Mouse (Mus musculus) intestine, embryonic 16.5 days (tissue): Measurements from ENCODE around the gene Gm20388. TPM values are rescaled to one million over a fixed set of nuclear protein-coding genes. Genes with fewer than 3 reads are reported as not detected.
A peak's percentile ranks its signal among the peaks of the same experiment; 100 is the strongest.

Experiments used
- ATAC-seq: fragments of 200-750 bp; cut with Nextera tagmentation; 2 replicates; pipeline ENCODE4 v1.8.0; 2017; ENCODE audit warnings: moderate TSS enrichment, moderate library complexity
- H3K27ac ChIP-seq: fragments of 300-500 bp; sonication (generic); 2 replicates; pipeline ENCODE4 v1.5.1; 2014; ENCODE audit warnings: mild to moderate bottlenecking, low read length
- H3K27me3 ChIP-seq: fragments of 300-500 bp; sonication (generic); replicated peaks from 2 replicates; pipeline ENCODE4 v1.6.1; 2014; ENCODE audit warnings: low read length, control low read depth, mixed read lengths; ENCODE audit not compliant: control insufficient read depth, insufficient read depth
- H3K36me3 ChIP-seq: fragments of 300-500 bp; sonication (generic); 2 replicates; pipeline ENCODE4 v1.6.1; 2014; ENCODE audit warnings: low read length, control low read depth; ENCODE audit not compliant: control insufficient read depth, insufficient read depth
- H3K4me1 ChIP-seq: fragments of 300-500 bp; sonication (generic); 2 replicates; pipeline ENCODE4 v1.6.1; 2014; ENCODE audit warnings: low read length, control low read depth, mixed read lengths; ENCODE audit not compliant: control insufficient read depth, insufficient read depth
- H3K4me2 ChIP-seq: fragments of 300-500 bp; sonication (generic); 2 replicates; pipeline ENCODE4 v1.6.1; 2014; ENCODE audit warnings: low read depth, low read length, control low read depth
- H3K4me3 ChIP-seq: fragments of 300-500 bp; sonication (generic); 2 replicates; pipeline ENCODE4 v1.5.1; 2014; ENCODE audit warnings: mild to moderate bottlenecking, low read length
- H3K9ac ChIP-seq: fragments of 300-500 bp; sonication (generic); 2 replicates; pipeline ENCODE4 v1.6.1; 2014; ENCODE audit warnings: low read depth, low read length
- H3K9me3 ChIP-seq: fragments of 300-500 bp; sonication (generic); 2 replicates; pipeline ENCODE4 v1.6.1; 2016; ENCODE audit warnings: low read length, control low read depth; ENCODE audit not compliant: control insufficient read depth
- WGBS: fragments of 180-500 bp; shearing (Covaris S2); extraction: QIAGEN DNeasy Blood & Tissue Kit; methylation state at CpG from one replicate; pipeline ENCODE4 v1.1.7; 2014; 5-methylcytosine and 5-hydroxymethylcytosine counted together
- polyA plus RNA-seq: library from polyadenylated mRNA; unstranded; fragments of >200 nt; fragmentation: Nextera tagmentation; extraction: Ambion mirVana; gene quantifications from 2 replicates; pipeline ENCODE4 v1.2.1, GENCODE M21; 2015

Gene Gm20388
- polyA plus RNA-seq, 1 experiment from 2014 or later, result 5.8 TPM

- Histone ChIP-seq H3K36me3 (no peaks in the 10 kb centered on the region), H3K4me2 (peak overlapping the region; percentile 57), H3K9ac (peak overlapping the region; percentile 62; the same call in 1 of the 2 replicates), H3K27me3 (no peaks in the 10 kb centered on the region), H3K4me1 (peaks cover 27% of the 10 kb centered on the region), H3K27ac (peak overlapping the region; percentile 59), H3K9me3 (no peaks in the 10 kb centered on the region), H3K4me3 (no peak overlapping the region; the same call in 1 of the 2 replicates)
- ATAC-seq, result peak; percentile 31
- 5% methylated on average over 9 of the region's 9 CpGs for WGBS
Observed at GRCm38 (mm10) chr8:120336087-120336380, 425.4 kb downstream of the Gm20388 start.

- Histone ChIP-seq H3K9ac (no peak overlapping the region), H3K4me3 (no peak overlapping the region), H3K4me2 (no peak overlapping the region), H3K9me3 (no peaks in the 10 kb centered on the region), H3K27ac (no peak overlapping the region), H3K36me3 (no peaks in the 10 kb centered on the region), H3K4me1 (peaks cover 23% of the 10 kb centered on the region), H3K27me3 (no peaks in the 10 kb centered on the region)
- ATAC-seq, result no peak
- WGBS, result 63% methylated on average over 5 of the region's 5 CpGs
Observed at GRCm38 (mm10) chr8:120336909-120337555, 426.4 kb downstream of the Gm20388 start.

GRCm38 (mm10) chr8:120337627-120338026 is 427.0 kb downstream of the Gm20388 start:
- Histone ChIP-seq H3K4me1 (peaks cover 23% of the 10 kb centered on the region), H3K4me2 (no peak overlapping the region), H3K9ac (no peak overlapping the region), H3K9me3 (no peaks in the 10 kb centered on the region), H3K4me3 (no peak overlapping the region), H3K27ac (no peak overlapping the region), H3K27me3 (no peaks in the 10 kb centered on the region), H3K36me3 (no peaks in the 10 kb centered on the region)
- 58% methylated on average over 5 of the region's 5 CpGs for WGBS
- ATAC-seq, result no peak

DNA sequence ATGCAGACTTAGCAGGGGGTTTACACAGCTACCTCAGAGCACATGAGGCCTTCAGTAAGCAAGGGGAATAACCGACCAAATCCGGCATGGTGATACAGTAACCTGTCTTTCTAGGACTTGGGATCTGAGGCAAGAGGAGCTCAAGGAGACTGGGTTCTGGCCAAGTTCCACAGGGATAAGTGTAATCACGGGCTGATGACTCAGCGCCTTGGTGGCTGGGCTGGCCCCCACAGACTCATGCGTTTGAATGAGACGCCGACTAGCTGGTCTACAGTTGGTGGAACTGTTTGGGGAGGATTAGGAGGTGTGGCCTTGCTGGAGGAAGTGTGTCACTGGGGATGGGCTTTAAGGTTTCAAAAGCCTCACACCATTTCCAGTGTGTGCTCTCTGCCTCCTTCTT is 428.0 kb downstream of the Gm20388 start:
- H3K9ac ChIP-seq, result no peak overlapping the region
- ATAC-seq, result no peak
- WGBS, result 90% methylated on average over 7 of the region's 7 CpGs
- H3K4me3 ChIP-seq, result no peak overlapping the region
- no peaks in the 10 kb centered on the region for H3K36me3 ChIP-seq
- H3K27me3 ChIP-seq, result no peaks in the 10 kb centered on the region
- peaks cover 23% of the 10 kb centered on the region for H3K4me1 ChIP-seq
- H3K9me3 ChIP-seq, result no peaks in the 10 kb centered on the region
- no peak overlapping the region for H3K27ac ChIP-seq
- no peak overlapping the region for H3K4me2 ChIP-seq

GRCm38 (mm10) chr8:120339743-120340142 is 429.1 kb downstream of the Gm20388 start:
- Histone ChIP-seq H3K9ac (no peak overlapping the region), H3K4me1 (peaks cover 19% of the 10 kb centered on the region), H3K27ac (no peak overlapping the region), H3K36me3 (no peaks in the 10 kb centered on the region), H3K27me3 (no peaks in the 10 kb centered on the region), H3K4me2 (no peak overlapping the region), H3K9me3 (no peaks in the 10 kb centered on the region), H3K4me3 (no peak overlapping the region)
- no peak for ATAC-seq
- WGBS, result 54% methylated on average over 7 of the region's 8 CpGs

DNA sequence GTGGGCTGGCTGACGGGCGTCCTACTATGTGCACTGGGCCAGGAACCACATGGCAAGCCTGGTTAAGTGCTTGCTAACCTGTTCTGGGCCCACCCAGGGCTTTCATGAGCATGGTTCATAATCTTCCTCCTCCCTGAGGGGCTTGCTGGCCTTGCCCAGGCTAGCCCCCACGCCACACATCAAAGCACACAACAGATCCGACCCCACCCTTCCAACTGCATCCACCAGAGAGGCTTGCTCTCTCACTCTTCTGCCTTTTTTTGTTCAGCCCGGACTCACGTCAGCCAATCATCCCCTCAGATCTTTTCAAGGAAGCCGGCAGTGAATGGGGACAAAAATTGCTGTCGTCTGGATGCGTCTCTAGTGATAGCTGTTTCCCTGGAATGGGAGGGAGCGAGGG is 430.5 kb downstream of the Gm20388 start:
- Histone ChIP-seq H3K27me3 (no peaks in the 10 kb centered on the region), H3K27ac (no peak overlapping the region), H3K9ac (no peak overlapping the region), H3K36me3 (no peaks in the 10 kb centered on the region), H3K4me2 (no peak overlapping the region), H3K9me3 (no peaks in the 10 kb centered on the region), H3K4me3 (no peak overlapping the region), H3K4me1 (peaks cover 6% of the 10 kb centered on the region; the same call in 1 of the 2 replicates)
- 78% methylated on average over 10 of the region's 10 CpGs for WGBS
- no peak for ATAC-seq

GRCm38 (mm10) chr8:120342847-120343548 is 432.4 kb downstream of the Gm20388 start:
- H3K4me3 ChIP-seq, result no peak overlapping the region
- no peak for ATAC-seq
- H3K4me1 ChIP-seq, result peaks cover 6% of the 10 kb centered on the region; the same call in 1 of the 2 replicates
- H3K27ac ChIP-seq, result no peak overlapping the region
- WGBS, result 69% methylated on average over 7 of the region's 7 CpGs
- H3K4me2 ChIP-seq, result no peak overlapping the region
- no peak overlapping the region for H3K9ac ChIP-seq
- H3K9me3 ChIP-seq, result no peaks in the 10 kb centered on the region
- H3K27me3 ChIP-seq, result no peaks in the 10 kb centered on the region
- no peaks in the 10 kb centered on the region for H3K36me3 ChIP-seq

- WGBS, result 79% methylated on average over 12 of the region's 12 CpGs
- no peak overlapping the region for H3K27ac ChIP-seq
- H3K27me3 ChIP-seq, result no peaks in the 10 kb centered on the region
- no peak overlapping the region for H3K4me2 ChIP-seq
- peaks cover 6% of the 10 kb centered on the region; the same call in 1 of the 2 replicates for H3K4me1 ChIP-seq
- H3K9ac ChIP-seq, result no peak overlapping the region
- no peaks in the 10 kb centered on the region for H3K9me3 ChIP-seq
- H3K4me3 ChIP-seq, result no peak overlapping the region
- H3K36me3 ChIP-seq, result no peaks in the 10 kb centered on the region
- ATAC-seq, result no peak
Observed at GRCm38 (mm10) chr8:120343582-120343981, 432.9 kb downstream of the Gm20388 start.

DNA sequence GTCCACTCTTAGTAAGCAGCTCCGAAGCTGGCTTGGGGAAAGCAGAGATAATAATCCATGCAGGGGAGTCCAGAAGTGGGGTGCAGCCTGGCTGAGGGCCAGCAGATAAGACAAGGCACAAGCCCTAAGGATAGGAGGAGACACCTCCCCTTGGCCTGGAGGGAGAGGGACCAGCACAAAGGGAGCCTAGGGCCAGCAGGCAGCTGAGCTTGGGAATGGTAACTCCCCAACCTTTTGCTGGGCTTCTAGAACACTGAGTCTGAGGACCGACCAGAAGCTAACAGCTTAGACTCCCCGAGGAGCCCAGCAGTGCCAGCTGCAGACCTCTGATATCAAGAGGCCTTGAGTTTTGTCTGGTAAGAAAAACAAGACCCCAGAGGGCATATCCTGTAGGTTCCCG is 433.5 kb downstream of the Gm20388 start:
- 43% methylated on average over 4 of the region's 4 CpGs for WGBS
- Histone ChIP-seq H3K9ac (no peak overlapping the region), H3K36me3 (no peaks in the 10 kb centered on the region), H3K9me3 (no peaks in the 10 kb centered on the region), H3K4me3 (no peak overlapping the region), H3K4me1 (peaks cover 6% of the 10 kb centered on the region; the same call in 1 of the 2 replicates), H3K4me2 (no peak overlapping the region), H3K27ac (no peak overlapping the region), H3K27me3 (no peaks in the 10 kb centered on the region)
- no peak for ATAC-seq
